ENCODE assay signal across 12 mouse cellular contexts in genomic region chr2:28008261-28008660, GRCm38 (mm10).
DNase-seq lines count a peak whose midpoint lies in the region; ATAC-seq and TF ChIP-seq lines count a peak whose summit lies in the region.
"Had no signal": no experiment of that assay in that cellular context is flagged by ENCODE, and none has a peak within 500 bp of the region (broad histone marks: within the 10 kb centered on the region; RNA-seq: fewer than 3 reads in every experiment).

No protein-coding gene starts in this region.

- H3K36me3 ChIP-seq in liver, embryonic 14.5 days (replicated peaks; ENCODE audit: control insufficient read depth, insufficient read depth, low read depth) = no peaks in the 10 kb centered on the region; the same call in 1 of the 2 replicates

- no peak for TF ChIP-seq EP300 in liver, embryonic 14.5 days (IDR thresholded peaks at IDR 0.05; ENCODE audit: low read depth)

- no peak overlapping the region; the same call in 1 of the 2 replicates for H3K9ac ChIP-seq in liver, embryonic 14.5 days (replicated peaks)

- peaks cover 20 to 34% of the 10 kb centered on the region in 2 experiments for H3K4me1 ChIP-seq in liver, embryonic 14.5 days (replicated peaks; ENCODE audit: control insufficient read depth in 2 of 2, insufficient read depth in 2 of 2, low read length in 1 of 2)

- no peak overlapping the region for H3K4me3 ChIP-seq in liver, embryonic 14.5 days (ENCODE audit: insufficient read depth in 1 of 2, low read depth in 2 of 2, low read length in 2 of 2)
- H3K4me3 ChIP-seq: left cerebral cortex, adult 2 months had no signal

- H3K4me2 ChIP-seq in liver, embryonic 14.5 days (ENCODE audit: low read depth) = no peak overlapping the region

- 79% methylated on average over 4 of the region's 4 CpGs for WGBS in liver, embryonic 14.5 days (ENCODE audit: insufficient replicate concordance)

- no peak for TF ChIP-seq CTCF in liver, embryonic 14.5 days (IDR thresholded peaks at IDR 0.05; ENCODE audit: low read depth)

- H3K27ac ChIP-seq in liver, embryonic 14.5 days = peak overlapping the region; percentile 6
- H3K27ac ChIP-seq: left cerebral cortex, adult 2 months had no signal

- no peaks in the 10 kb centered on the region for H3K27me3 ChIP-seq in liver, embryonic 14.5 days (ENCODE audit: control insufficient read depth, insufficient read depth, low read length)
- H3K27me3 ChIP-seq: Patski had no signal

- ATAC-seq in liver, embryonic 14.5 days (ENCODE audit: insufficient read depth) = no peak
- ATAC-seq: Patski had no signal

- no peaks in the 10 kb centered on the region for H3K9me3 ChIP-seq in liver, embryonic 14.5 days (ENCODE audit: control insufficient read depth, low read length)

- peak; percentile 8 to 12 for DNase-seq in heart, adult 9 months (ENCODE audit: low spot score in 2 of 2)
- no peak for DNase-seq in heart, postnatal 4 days
- DNase-seq in kidney, postnatal 14 days = peak; percentile 17
- no peak for DNase-seq in kidney, adult 18-20 months
- DNase-seq in adipocyte (ENCODE audit: low spot score) = peak; percentile 66
- no peak for DNase-seq in liver, embryonic 14.5 days (ENCODE audit: low read depth in 3 of 3, low spot score in 3 of 3)
- no peak for DNase-seq in gastrocnemius, postnatal 25 days
- no peak for DNase-seq in frontal cortex, postnatal 36 days (ENCODE audit: low spot score in 2 of 2)
- DNase-seq: adrenal gland, postnatal 14 days; cerebellum, adult 18-20 months had no signal

Comparison
In these comparisons a context has a peak if more than half of its experiments do, and no peak if none do; other contexts are left out.
1. DNase-seq: peak in heart, adult 9 months (2 of 2), kidney, postnatal 14 days (single experiment) and adipocyte (single experiment); none in heart, postnatal 4 days (single experiment), kidney, adult 18-20 months (single experiment), liver, embryonic 14.5 days (0 of 3), gastrocnemius, postnatal 25 days (single experiment) and frontal cortex, postnatal 36 days (0 of 2).